Comparison of ENCODE assay signal across 10 mouse cellular contexts in the genomic region with DNA sequence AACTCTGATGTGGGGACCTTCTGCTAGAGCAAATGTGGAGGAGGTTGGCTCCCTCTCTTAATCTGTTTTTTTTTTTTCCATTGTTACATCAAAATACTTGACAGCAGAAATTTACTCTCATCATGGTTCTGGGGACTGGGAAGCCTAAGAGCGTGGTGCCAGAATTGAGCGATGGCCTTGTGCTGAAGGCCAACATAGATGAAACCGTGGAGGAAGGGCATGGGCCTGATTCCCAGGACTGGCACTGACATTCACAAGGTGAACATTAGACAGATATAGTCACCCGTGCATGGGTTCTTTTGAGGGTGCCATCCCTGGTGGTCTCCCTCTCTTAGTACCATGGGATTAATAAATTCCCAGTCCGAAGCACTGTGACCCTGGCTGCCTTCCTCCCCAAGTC. TPM values are rescaled to one million over a fixed set of nuclear protein-coding genes. Genes with fewer than 3 reads are reported as not detected.
"Had no signal": no experiment of that assay in that cellular context is flagged by ENCODE, and none has a peak within 500 bp of the region (broad histone marks: within the 10 kb centered on the region; RNA-seq: fewer than 3 reads in every experiment).

No protein-coding gene starts in this region.

- DNase-seq: kidney, adult 9 months; kidney, postnatal 14 days; left cerebral cortex, postnatal 4 days; liver, postnatal 0 days; lung, embryonic 14.5 days; retina, postnatal 1 day; right cerebral cortex, postnatal 25 days; spleen, adult 18-20 months; thymus, postnatal 25 days had no signal

RNA-seq across cellular contexts. Expression of a gene that starts 41.0 kb away (rescaled TPM):
- total RNA-seq: megakaryocyte, adult 5-6 weeks had no signal
